Mouse (Mus musculus) testis, adult 2 months (tissue): Measurements from ENCODE around the gene Ttf2. TPM values are rescaled to one million over a fixed set of nuclear protein-coding genes. Genes with fewer than 3 reads are reported as not detected.

Experiments used
- H3K27ac ChIP-seq: fragments of 200-500 bp; 2 replicates; pipeline ENCODE4 v1.5.1; 2012; ENCODE audit warnings: low read depth, low read length; ENCODE audit not compliant: control insufficient read depth, insufficient read depth
- H3K27me3 ChIP-seq: fragments of 200-500 bp; 2 replicates; pipeline ENCODE4 v1.6.1; 2012; ENCODE audit warnings: mild to moderate bottlenecking, low read length, moderate library complexity; ENCODE audit not compliant: control insufficient read depth, insufficient read depth
- H3K36me3 ChIP-seq: fragments of 200-500 bp; 2 replicates; pipeline ENCODE4 v1.6.1; 2012; ENCODE audit warnings: mild to moderate bottlenecking, low read length; ENCODE audit not compliant: control insufficient read depth, insufficient read depth
- H3K4me1 ChIP-seq: fragments of 200-500 bp; 2 replicates; pipeline ENCODE4 v1.6.1; 2012; ENCODE audit warnings: low read length; ENCODE audit not compliant: control insufficient read depth, insufficient read depth
- H3K4me3 ChIP-seq: fragments of 200-500 bp; 2 replicates; pipeline ENCODE4 v1.5.1; 2012; ENCODE audit warnings: low read depth, mild to moderate bottlenecking, low read length, moderate library complexity, mixed read lengths; ENCODE audit not compliant: control insufficient read depth
- CTCF ChIP-seq: fragments of 200-500 bp; IDR thresholded peaks from 2 replicates; pipeline ENCODE4 v1.5.1; 2012; ENCODE audit warnings: low read depth, mild to moderate bottlenecking, inconsistent platforms, low read length, moderate library complexity; ENCODE audit not compliant: control insufficient read depth, insufficient read depth, insufficient replicate concordance
- POLR2A ChIP-seq: fragments of 200-500 bp; IDR thresholded peaks from 2 replicates; pipeline ENCODE4 v1.6.1; 2012; ENCODE audit warnings: low read depth, mild to moderate bottlenecking, inconsistent platforms, low read length, moderate library complexity; ENCODE audit not compliant: control insufficient read depth
- polyA plus RNA-seq: library from polyadenylated mRNA; depleted of rRNA; stranded (reverse); fragments of >200 nt; gene quantifications from 2 replicates; pipeline ENCODE4 v1.2.3, GENCODE M21; 2012; rRNA removed

The Ttf2 gene
- polyA plus RNA-seq, 1 experiment: 3.0 TPM

GRCm38 (mm10) chr3:100889234-100889633, 80.2 kb downstream of the Ttf2 start:
- no peaks in the 10 kb centered on the region for H3K36me3 ChIP-seq
- no peak overlapping the region for H3K4me3 ChIP-seq
- H3K4me1 ChIP-seq: no peaks in the 10 kb centered on the region
- no peak overlapping the region for H3K27ac ChIP-seq
- TF ChIP-seq CTCF: no peak
- no peak for TF ChIP-seq POLR2A
- H3K27me3 ChIP-seq: no peaks in the 10 kb centered on the region

Other genes starting within 250 kb of the Ttf2 start
- gene Vtcn1, start 144.2 kb downstream of the Ttf2 start, polyA plus RNA-seq: 1.3 TPM in 2 replicates
- gene Trim45, start 47.5 kb downstream of the Ttf2 start, polyA plus RNA-seq: 33.7 and 38.9 TPM in 2 replicates
- gene Cd101, start 59.9 kb upstream of the Ttf2 start, polyA plus RNA-seq: not detected in 2 replicates
- 1.0 and 1.2 TPM in 2 replicates for gene Ptgfrn, start 140.6 kb upstream of the Ttf2 start, polyA plus RNA-seq